Mouse (Mus musculus) midbrain, embryonic 12.5 days (tissue): Measurements from ENCODE around the gene Ttc29. TPM values are rescaled to one million over a fixed set of nuclear protein-coding genes. Genes with fewer than 3 reads are reported as not detected.
A peak's percentile ranks its signal among the peaks of the same experiment; 100 is the strongest.

ENCODE experiments used
- ATAC-seq: fragments of 200-750 bp; cut with Nextera tagmentation; 2 replicates; pipeline ENCODE4 v1.8.0; 2017; ENCODE audit warnings: low read depth, moderate TSS enrichment, moderate library complexity; ENCODE audit not compliant: low FRiP score
- H3K27ac ChIP-seq: fragments of 300-500 bp; sonication (generic); replicated peaks from 2 replicates; pipeline ENCODE4 v1.5.1; 2016; ENCODE audit warnings: mild to moderate bottlenecking
- H3K27me3 ChIP-seq: fragments of 300-500 bp; sonication (generic); 2 replicates; pipeline ENCODE4 v1.6.1; 2016; ENCODE audit warnings: mild to moderate bottlenecking
- H3K36me3 ChIP-seq: fragments of 300-500 bp; sonication (generic); 2 replicates; pipeline ENCODE4 v1.6.1; 2016
- H3K4me1 ChIP-seq: fragments of 300-500 bp; sonication (generic); 2 replicates; pipeline ENCODE4 v1.6.1; 2016
- H3K4me2 ChIP-seq: fragments of 300-500 bp; sonication (generic); replicated peaks from 2 replicates; pipeline ENCODE4 v1.6.1; 2016; ENCODE audit warnings: mild to moderate bottlenecking, moderate library complexity
- H3K4me3 ChIP-seq: fragments of 300-500 bp; sonication (generic); 2 replicates; pipeline ENCODE4 v1.5.1; 2016; ENCODE audit warnings: mild to moderate bottlenecking
- H3K9ac ChIP-seq: fragments of 300-500 bp; sonication (generic); replicated peaks from 2 replicates; pipeline ENCODE4 v1.6.1; 2016; ENCODE audit warnings: mild to moderate bottlenecking, moderate library complexity
- H3K9me3 ChIP-seq: fragments of 300-500 bp; sonication (generic); 2 replicates; pipeline ENCODE4 v1.6.1; 2016; ENCODE audit warnings: mild to moderate bottlenecking
- WGBS: fragments of 180-500 bp; shearing (Covaris S2); methylation state at CpG from one replicate; pipeline ENCODE4 v1.1.7; 2016; 5-methylcytosine and 5-hydroxymethylcytosine counted together
- polyA plus RNA-seq: library from polyadenylated mRNA; unstranded; fragments of >200 nt; fragmentation: Nextera tagmentation; extraction: Ambion mirVana; gene quantifications from 2 replicates; pipeline ENCODE4 v1.2.1, GENCODE M21; 2016

Gene Ttc29
- polyA plus RNA-seq, 1 experiment from 2014 or later, result not detected

- Histone ChIP-seq H3K4me2 (no peak overlapping the region), H3K27ac (no peak overlapping the region), H3K27me3 (no peaks in the 10 kb centered on the region), H3K9me3 (no peaks in the 10 kb centered on the region), H3K36me3 (no peaks in the 10 kb centered on the region), H3K4me3 (no peak overlapping the region), H3K4me1 (no peaks in the 10 kb centered on the region), H3K9ac (no peak overlapping the region)
- no peak for ATAC-seq
- 64% methylated on average over 2 of the region's 2 CpGs for WGBS
These were observed 71.7 kb downstream of the Ttc29 start for GRCm38 (mm10) chr8:78284805-78285204.

GRCm38 (mm10) chr8:78285366-78285765, 72.3 kb downstream of the Ttc29 start:
- no peaks in the 10 kb centered on the region for H3K36me3 ChIP-seq
- ATAC-seq, result no peak
- no peak overlapping the region for H3K4me3 ChIP-seq
- H3K9ac ChIP-seq, result no peak overlapping the region
- no peaks in the 10 kb centered on the region for H3K27me3 ChIP-seq
- 84% methylated on average over 4 of the region's 4 CpGs for WGBS
- H3K4me1 ChIP-seq, result no peaks in the 10 kb centered on the region
- no peak overlapping the region for H3K4me2 ChIP-seq
- H3K9me3 ChIP-seq, result no peaks in the 10 kb centered on the region
- H3K27ac ChIP-seq, result no peak overlapping the region

GRCm38 (mm10) chr8:78289374-78289971, 76.4 kb downstream of the Ttc29 start:
- Histone ChIP-seq H3K27me3 (no peaks in the 10 kb centered on the region), H3K36me3 (no peaks in the 10 kb centered on the region), H3K27ac (no peak overlapping the region), H3K4me1 (no peaks in the 10 kb centered on the region), H3K9ac (no peak overlapping the region), H3K9me3 (no peaks in the 10 kb centered on the region), H3K4me2 (no peak overlapping the region), H3K4me3 (no peak overlapping the region)
- no peak for ATAC-seq
- 78% methylated on average over 10 of the region's 10 CpGs for WGBS

GRCm38 (mm10) chr8:78290274-78290673, 77.2 kb downstream of the Ttc29 start:
- no peak for ATAC-seq

GRCm38 (mm10) chr8:78295494-78295893, 82.4 kb downstream of the Ttc29 start:
- H3K4me2 ChIP-seq, result no peak overlapping the region
- no peaks in the 10 kb centered on the region for H3K9me3 ChIP-seq
- 0 out of 2 replicates have a peak, but pooled peaks cover 5% of the 10 kb centered on the region for H3K4me1 ChIP-seq
- WGBS, result 51% methylated on average over 5 of the region's 5 CpGs
- no peaks in the 10 kb centered on the region for H3K27me3 ChIP-seq
- no peak overlapping the region for H3K27ac ChIP-seq
- no peak for ATAC-seq
- H3K4me3 ChIP-seq, result no peak overlapping the region
- no peaks in the 10 kb centered on the region for H3K36me3 ChIP-seq
- no peak overlapping the region for H3K9ac ChIP-seq

More at GRCm38 (mm10) chr8:78290274-78290673, 77.2 kb downstream of the Ttc29 start:
- Histone ChIP-seq H3K27ac (no peak overlapping the region), H3K36me3 (no peaks in the 10 kb centered on the region), H3K9ac (no peak overlapping the region), H3K4me2 (no peak overlapping the region), H3K4me1 (0 out of 2 replicates have a peak, but pooled peaks cover under 1% of the 10 kb centered on the region), H3K4me3 (no peak overlapping the region), H3K9me3 (no peaks in the 10 kb centered on the region), H3K27me3 (no peaks in the 10 kb centered on the region)
- WGBS, result 61% methylated on average over 7 of the region's 7 CpGs

GRCm38 (mm10) chr8:78303579-78303978, 90.5 kb downstream of the Ttc29 start:
- H3K4me3 ChIP-seq, result no peak overlapping the region
- no peak overlapping the region for H3K27ac ChIP-seq
- H3K4me1 ChIP-seq, result peaks cover 10% of the 10 kb centered on the region; the same call in 1 of the 2 replicates
- no peaks in the 10 kb centered on the region for H3K36me3 ChIP-seq
- H3K27me3 ChIP-seq, result 0 out of 2 replicates have a peak, but pooled peaks cover 9% of the 10 kb centered on the region
- H3K9ac ChIP-seq, result no peak overlapping the region
- no peaks in the 10 kb centered on the region for H3K9me3 ChIP-seq
- no peak for ATAC-seq
- 17% methylated on average over 7 of the region's 7 CpGs for WGBS
- H3K4me2 ChIP-seq, result no peak overlapping the region

GRCm38 (mm10) chr8:78306604-78307003, 93.5 kb downstream of the Ttc29 start:
- Histone ChIP-seq H3K27ac (no peak overlapping the region), H3K9ac (no peak overlapping the region), H3K27me3 (0 out of 2 replicates have a peak, but pooled peaks cover 9% of the 10 kb centered on the region), H3K4me3 (no peak overlapping the region), H3K9me3 (no peaks in the 10 kb centered on the region), H3K4me2 (no peak overlapping the region), H3K36me3 (no peaks in the 10 kb centered on the region), H3K4me1 (peaks cover 10% of the 10 kb centered on the region; the same call in 1 of the 2 replicates)
- ATAC-seq, result no peak
- 65% methylated on average over 10 of the region's 10 CpGs for WGBS

- Histone ChIP-seq H3K27me3 (0 out of 2 replicates have a peak, but pooled peaks cover 9% of the 10 kb centered on the region), H3K36me3 (no peaks in the 10 kb centered on the region), H3K9ac (no peak overlapping the region), H3K4me1 (peaks cover 10% of the 10 kb centered on the region; the same call in 1 of the 2 replicates), H3K4me3 (no peak overlapping the region), H3K9me3 (no peaks in the 10 kb centered on the region), H3K27ac (no peak overlapping the region), H3K4me2 (no peak overlapping the region)
- WGBS, result 56% methylated on average over 4 of the region's 4 CpGs
- 0 out of 2 replicates have a peak, but pooled peaks have one; percentile 52 for ATAC-seq
These were observed 94.0 kb downstream of the Ttc29 start for GRCm38 (mm10) chr8:78307131-78307530.

- H3K4me3 ChIP-seq, result no peak overlapping the region
- no peak for ATAC-seq
- H3K9me3 ChIP-seq, result no peaks in the 10 kb centered on the region
- 0 out of 2 replicates have a peak, but pooled peaks cover 8% of the 10 kb centered on the region for H3K27me3 ChIP-seq
- H3K9ac ChIP-seq, result no peak overlapping the region
- H3K27ac ChIP-seq, result no peak overlapping the region
- 64% methylated on average over 6 of the region's 6 CpGs for WGBS
- H3K4me1 ChIP-seq, result peaks cover 6% of the 10 kb centered on the region; the same call in 1 of the 2 replicates
- no peaks in the 10 kb centered on the region for H3K36me3 ChIP-seq
- no peak overlapping the region for H3K4me2 ChIP-seq
These were observed 96.4 kb downstream of the Ttc29 start for GRCm38 (mm10) chr8:78309539-78309938.

GRCm38 (mm10) chr8:78315576-78315975, 102.5 kb downstream of the Ttc29 start:
- H3K4me1 ChIP-seq, result peaks cover 8% of the 10 kb centered on the region; the same call in 1 of the 2 replicates
- no peak overlapping the region for H3K27ac ChIP-seq
- H3K9ac ChIP-seq, result no peak overlapping the region
- H3K4me3 ChIP-seq, result no peak overlapping the region
- no peaks in the 10 kb centered on the region for H3K27me3 ChIP-seq
- WGBS, result 32% methylated on average over 9 of the region's 9 CpGs
- ATAC-seq, result no peak
- H3K4me2 ChIP-seq, result no peak overlapping the region
- H3K36me3 ChIP-seq, result no peaks in the 10 kb centered on the region
- H3K9me3 ChIP-seq, result no peaks in the 10 kb centered on the region

- H3K9ac ChIP-seq, result no peak overlapping the region
- 87% methylated on average over 2 of the region's 2 CpGs for WGBS
- no peaks in the 10 kb centered on the region for H3K36me3 ChIP-seq
- H3K9me3 ChIP-seq, result no peaks in the 10 kb centered on the region
- no peak overlapping the region for H3K4me3 ChIP-seq
- no peak overlapping the region for H3K4me2 ChIP-seq
- no peaks in the 10 kb centered on the region for H3K27me3 ChIP-seq
- no peak overlapping the region for H3K27ac ChIP-seq
- ATAC-seq, result no peak
- peaks cover 8% of the 10 kb centered on the region; the same call in 1 of the 2 replicates for H3K4me1 ChIP-seq
These were observed 104.6 kb downstream of the Ttc29 start for GRCm38 (mm10) chr8:78317666-78318065.

- ATAC-seq, result no peak
- WGBS, result 94% methylated on average over 3 of the region's 3 CpGs
- Histone ChIP-seq H3K4me1 (no peaks in the 10 kb centered on the region), H3K27ac (no peak overlapping the region), H3K9me3 (no peaks in the 10 kb centered on the region), H3K27me3 (no peaks in the 10 kb centered on the region), H3K4me3 (no peak overlapping the region), H3K9ac (no peak overlapping the region), H3K36me3 (no peaks in the 10 kb centered on the region), H3K4me2 (no peak overlapping the region)
These were observed 110.3 kb downstream of the Ttc29 start for GRCm38 (mm10) chr8:78323391-78323790.
